Mouse (Mus musculus) embryonic fibroblast, embryonic 13.5 days (primary cell): Measurements from ENCODE around the gene Hpcal4.

Experiments
- CTCF ChIP-seq: IDR thresholded peaks from 2 replicates; pipeline ENCODE4 v1.5.1; 2011; ENCODE audit warnings: mild to moderate bottlenecking, control low read depth, low read length, moderate library complexity, borderline replicate concordance; ENCODE audit not compliant: insufficient read depth
- POLR2A ChIP-seq: IDR thresholded peaks from 2 replicates; pipeline ENCODE4 v1.6.1; 2011; ENCODE audit warnings: low read depth, mild to moderate bottlenecking, control low read depth, low read length, moderate library complexity

GRCm38 (mm10) chr4:123160571-123160970 is 22.5 kb upstream of the Hpcal4 start:
- TF ChIP-seq CTCF, result no peak
- TF ChIP-seq POLR2A, result no peak
